Mouse (Mus musculus) testis, adult 2 months (tissue): ENCODE measurements around the gene Akap13.

Source experiments
- CTCF ChIP-seq: fragments of 200-500 bp; IDR thresholded peaks from 2 replicates; pipeline ENCODE4 v1.5.1; 2012; ENCODE audit warnings: low read depth, mild to moderate bottlenecking, inconsistent platforms, low read length, moderate library complexity; ENCODE audit not compliant: control insufficient read depth, insufficient read depth, insufficient replicate concordance
- POLR2A ChIP-seq: fragments of 200-500 bp; IDR thresholded peaks from 2 replicates; pipeline ENCODE4 v1.6.1; 2012; ENCODE audit warnings: low read depth, mild to moderate bottlenecking, inconsistent platforms, low read length, moderate library complexity; ENCODE audit not compliant: control insufficient read depth

DNA sequence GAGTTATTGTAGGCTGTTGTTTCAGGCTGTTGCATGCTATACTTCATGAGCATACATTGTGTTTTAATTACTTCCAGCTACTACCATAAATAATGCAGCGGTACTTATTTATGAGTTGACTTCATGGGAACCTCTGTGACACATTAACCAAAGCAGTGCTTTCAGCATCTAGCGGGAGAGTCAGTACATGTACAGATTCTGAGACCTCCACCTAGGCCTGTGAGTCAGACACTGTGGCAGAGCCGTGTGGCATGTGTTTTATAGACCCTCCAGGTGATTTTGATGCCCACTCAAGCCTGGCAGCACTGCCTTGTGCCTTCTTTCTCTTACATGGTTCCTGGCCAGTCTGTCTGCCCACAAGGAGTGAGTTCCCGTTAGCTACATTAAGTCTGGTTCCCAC, 266.0 kb downstream of the Akap13 start:
- TF ChIP-seq CTCF (no peak), POLR2A (no peak)
